Mouse (Mus musculus): Measurements from ENCODE around the gene Ltb. TPM values are rescaled to one million over a fixed set of nuclear protein-coding genes. Genes with fewer than 3 reads are reported as not detected.

Gene Ltb
- total RNA-seq, 2 experiments from 2014 or later = 0.30 TPM; not detected in 1

GRCm38 (mm10) chr17:35194844-35195630 is 798 bp downstream of the Ltb start:
- DNase-seq = no peak

GRCm38 (mm10) chr17:35195631-35196320 is 1.5 kb downstream of the Ltb start:
- DNase-seq = peak; percentile 67 to 74

GRCm38 (mm10) chr17:35196321-35196641 is 2.0 kb downstream of the Ltb start:
- DNase-seq = no peak

GRCm38 (mm10) chr17:35197126-35197525 is 2.9 kb downstream of the Ltb start:
- DNase-seq = no peak

GRCm38 (mm10) chr17:35198029-35198428 is 3.8 kb downstream of the Ltb start:
- no peak for DNase-seq

GRCm38 (mm10) chr17:35198946-35199345 is 4.7 kb downstream of the Ltb start:
- DNase-seq = no peak

GRCm38 (mm10) chr17:35200398-35200797 is 6.2 kb downstream of the Ltb start:
- no peak for DNase-seq

- DNase-seq = no peak
Measured at GRCm38 (mm10) chr17:35201128-35201527, 6.9 kb downstream of the Ltb start.

- DNase-seq = no peak
Measured at GRCm38 (mm10) chr17:35201787-35202186, 7.5 kb downstream of the Ltb start, which contains the start of gene Tnf. Tnf (minus strand) TSS chr17:35202007.

- DNase-seq = no peak
Measured at GRCm38 (mm10) chr17:35202442-35202841, 8.2 kb downstream of the Ltb start.

GRCm38 (mm10) chr17:35204494-35205379 is 10.5 kb downstream of the Ltb start, which contains the start of gene Lta:
Lta (minus strand) TSS chr17:35205351.
- no peak for DNase-seq

- no peak for DNase-seq
Measured at GRCm38 (mm10) chr17:35205380-35205769, 11.1 kb downstream of the Ltb start.

GRCm38 (mm10) chr17:35209785-35210535 is 15.7 kb downstream of the Ltb start:
- no peak for DNase-seq

GRCm38 (mm10) chr17:35210593-35210992 is 16.4 kb downstream of the Ltb start:
- no peak for DNase-seq

GRCm38 (mm10) chr17:35213071-35213470 is 18.8 kb downstream of the Ltb start:
- DNase-seq = no peak

- DNase-seq = no peak
Measured at GRCm38 (mm10) chr17:35218516-35219193, 24.4 kb downstream of the Ltb start.

GRCm38 (mm10) chr17:35219601-35220041 is 25.4 kb downstream of the Ltb start:
- DNase-seq = no peak

- DNase-seq = no peak
Measured at GRCm38 (mm10) chr17:35220156-35220952, 26.1 kb downstream of the Ltb start, which contains the start of gene Gm16181. Gm16181 (plus strand) TSS chr17:35220834.

GRCm38 (mm10) chr17:35222299-35222698 is 28.1 kb downstream of the Ltb start:
- DNase-seq = no peak

GRCm38 (mm10) chr17:35224641-35225040 is 30.4 kb downstream of the Ltb start:
- DNase-seq = no peak

Data from layer of hippocampus, postnatal 36 days (tissue).